Mouse (Mus musculus): Measurements from ENCODE around the gene Pcgf2.

The Pcgf2 gene

GRCm38 (mm10) chr11:97642746-97643145, 57.6 kb downstream of the Pcgf2 start:
- DNase-seq: no peak

- DNase-seq: no peak
Measured at GRCm38 (mm10) chr11:97641668-97642067, 58.6 kb downstream of the Pcgf2 start.
